Mouse (Mus musculus): ENCODE data around the gene Olfr1377. TPM values are rescaled to one million over a fixed set of nuclear protein-coding genes. Genes with fewer than 3 reads are reported as not detected.

The Olfr1377 gene
- total RNA-seq, 1 experiment from 2014 or later = not detected

DNA sequence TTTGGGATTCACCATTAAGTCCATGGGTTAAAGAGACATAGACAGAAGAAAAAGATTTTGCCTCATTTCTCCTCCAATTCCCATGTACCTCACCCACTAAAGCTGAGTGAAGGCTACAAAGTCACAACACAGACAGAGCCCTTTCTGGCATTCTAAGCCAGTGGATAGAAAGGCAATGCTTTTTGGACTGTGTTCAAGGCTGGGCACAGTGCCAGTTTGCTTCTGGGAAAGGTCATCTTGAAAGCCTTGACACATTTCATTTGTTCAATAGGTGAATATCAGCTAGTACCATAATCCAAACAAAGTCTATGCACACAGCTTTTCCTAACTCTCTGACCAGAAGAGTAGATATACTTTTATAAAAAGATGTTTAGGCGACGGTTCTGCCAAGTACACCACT is 54.2 kb downstream of the Olfr1377 start:
- no peak for ATAC-seq (replicated peaks; ENCODE audit: insufficient number of reproducible peaks, low FRiP score, low TSS enrichment, poor library complexity, severe bottlenecking)

Other genes with a start within 250 kb of the Olfr1377 start
- 0.19 to 0.97 TPM (median 0.85 TPM) in 3 replicates for gene Zfp354c, start 154.2 kb upstream of the Olfr1377 start, total RNA-seq (2017)
- not detected in 3 replicates for gene Zfp879, start 140.4 kb upstream of the Olfr1377 start, total RNA-seq (2017)
- 0.38 TPM in 1 of 3 replicates, not detected in the others for gene Grm6, start 131.3 kb upstream of the Olfr1377 start, total RNA-seq (2017)
- not detected in 3 replicates for gene Zfp454, start 94.3 kb upstream of the Olfr1377 start, total RNA-seq (2017)
- 0.11 TPM in 1 of 3 replicates, not detected in the others for gene Zfp2, start 65.8 kb upstream of the Olfr1377 start, total RNA-seq (2017)
- not detected in 3 replicates for gene Zfp354b, start 50.3 kb upstream of the Olfr1377 start, total RNA-seq (2017)
- not detected in 3 replicates for gene 4933414I15Rik, start 38.2 kb upstream of the Olfr1377 start, total RNA-seq (2017)
- gene Prop1, start 28.2 kb upstream of the Olfr1377 start, total RNA-seq (2017) = not detected in 3 replicates
- gene Olfr1378, start 15.4 kb upstream of the Olfr1377 start, total RNA-seq (2017) = 0.53 TPM in 1 of 3 replicates, not detected in the others
- not detected in 3 replicates for gene Olfr51, start 21.6 kb downstream of the Olfr1377 start, total RNA-seq (2017)
- not detected in 3 replicates for gene Olfr54, start 32.3 kb downstream of the Olfr1377 start, total RNA-seq (2017)
- gene Olfr1375, start 66.1 kb downstream of the Olfr1377 start, total RNA-seq (2017) = not detected in 3 replicates
- not detected in 3 replicates for gene Zfp354a, start 77.3 kb downstream of the Olfr1377 start, total RNA-seq (2017)
- gene Gm12569, start 238.5 kb downstream of the Olfr1377 start, total RNA-seq (2017) = not detected in 3 replicates